Mouse (Mus musculus) cortical plate, adult 2 months (tissue): ENCODE measurements around the gene Syncrip.

Source experiments
- CTCF ChIP-seq: fragments of 200-500 bp; IDR thresholded peaks from 2 replicates; pipeline ENCODE4 v1.5.1; 2011; ENCODE audit warnings: mild to moderate bottlenecking, control low read depth, low read length; ENCODE audit not compliant: insufficient read depth; ENCODE audit errors: extremely low read depth
- POLR2A ChIP-seq: fragments of 200-500 bp; IDR thresholded peaks from 2 replicates; pipeline ENCODE4 v1.6.1; 2011; ENCODE audit warnings: mild to moderate bottlenecking, low read length, control low read depth; ENCODE audit not compliant: insufficient read depth; ENCODE audit errors: extremely low read depth

- TF ChIP-seq CTCF (no peak), POLR2A (no peak)
Measured at GRCm38 (mm10) chr9:88527956-88528355, 45.6 kb upstream of the Syncrip start.
